Mouse (Mus musculus) CH12.LX (cell line): ENCODE results near the gene Opcml. TPM values are rescaled to one million over a fixed set of nuclear protein-coding genes. Genes with fewer than 3 reads are reported as not detected.

Experiments used
- DNase-seq: peaks from one replicate; pipeline ENCODE4 v3.0.0-alpha.2; 2013; ENCODE audit errors: extremely low read depth
- H3K27ac ChIP-seq: 2 replicates; pipeline ENCODE4 v1.5.1; 2012; ENCODE audit warnings: low read depth, mild to moderate bottlenecking, control low read depth, moderate library complexity; ENCODE audit not compliant: insufficient read depth
- H3K27me3 ChIP-seq: replicated peaks from 2 replicates; pipeline ENCODE3; 2012; ENCODE audit warnings: inconsistent platforms
- H3K36me3 ChIP-seq, 2 experiments: replicated peaks in 1 of 2; 2 replicates each; pipeline versions ENCODE3 to v1.6.1; 2012; ENCODE audit warnings: inconsistent platforms in 1 of 2, low read length in 1 of 2, mild to moderate bottlenecking in 1 of 2, mixed read lengths in 1 of 2, moderate library complexity in 1 of 2; ENCODE audit not compliant: control insufficient read depth in 1 of 2, insufficient read depth in 1 of 2
- H3K4me1 ChIP-seq, 2 experiments: 2 replicates each; pipeline ENCODE4 v1.6.1; 2012; ENCODE audit warnings: inconsistent platforms in 1 of 2, moderate library complexity in 1 of 2; ENCODE audit not compliant: insufficient read depth in 2 of 2, control insufficient read depth in 1 of 2
- H3K4me2 ChIP-seq: 2 replicates; pipeline ENCODE4 v1.6.1; 2012; ENCODE audit warnings: low read depth, mild to moderate bottlenecking, control low read depth; ENCODE audit not compliant: poor library complexity, insufficient read depth, severe bottlenecking
- H3K4me3 ChIP-seq, 3 experiments: fragments of 150-350 bp in 1 of 3; sonication (generic) in 1 of 3; replicated peaks in 1 of 3; 2 replicates each; pipeline versions ENCODE3 to v1.5.1; 2011 to 2012; ENCODE audit warnings: low read depth in 2 of 3, low read length in 2 of 3, mild to moderate bottlenecking in 2 of 3, moderate library complexity in 2 of 3, control low read depth in 1 of 3, improper control_type of control experiment in 1 of 3, inconsistent platforms in 1 of 3, mixed read lengths in 1 of 3; ENCODE audit not compliant: poor library complexity in 1 of 3
- H3K79me2 ChIP-seq: replicated peaks from 2 replicates; pipeline ENCODE4 v1.6.1; 2012; ENCODE audit warnings: mild to moderate bottlenecking, moderate library complexity; ENCODE audit not compliant: control insufficient read depth, poor library complexity, insufficient read depth, severe bottlenecking; ENCODE audit errors: extremely low read depth
- H3K9ac ChIP-seq: 2 replicates; pipeline ENCODE4 v1.6.1; 2012; ENCODE audit warnings: low read depth, mild to moderate bottlenecking, control low read depth, moderate library complexity; ENCODE audit not compliant: insufficient read depth
- H3K9me3 ChIP-seq: replicated peaks from 2 replicates; pipeline ENCODE3; 2012; ENCODE audit warnings: low read length, inconsistent platforms, mixed read lengths
- BHLHE40 ChIP-seq: IDR thresholded peaks from 2 replicates; pipeline ENCODE4 v1.6.1; 2011; ENCODE audit warnings: mild to moderate bottlenecking, low read depth, low read length, improper control_type of control experiment
- CHD2 ChIP-seq: IDR thresholded peaks from 2 replicates; pipeline ENCODE4 v1.6.1; 2011; ENCODE audit warnings: low read length, improper control_type of control experiment
- E2F4 ChIP-seq: IDR thresholded peaks from 2 replicates; pipeline ENCODE4 v1.6.1; 2011; ENCODE audit warnings: low read depth, low read length, improper control_type of control experiment; ENCODE audit not compliant: insufficient replicate concordance
- EP300 ChIP-seq: IDR thresholded peaks from 2 replicates; pipeline ENCODE4 v1.6.1; 2011; ENCODE audit warnings: low read length, improper control_type of control experiment
- GABPA ChIP-seq: IDR thresholded peaks from 2 replicates; pipeline ENCODE4 v1.6.1; 2012; ENCODE audit warnings: low read depth, low read length, improper control_type of control experiment, inconsistent platforms; ENCODE audit not compliant: insufficient replicate concordance
- HCFC1 ChIP-seq: IDR thresholded peaks from 2 replicates; pipeline ENCODE4 v1.6.1; 2012; ENCODE audit warnings: low read depth, mild to moderate bottlenecking, inconsistent platforms, low read length, improper control_type of control experiment
- IRF4 ChIP-seq: IDR thresholded peaks from 2 replicates; pipeline ENCODE4 v1.6.1; 2014; ENCODE audit warnings: low read depth, mild to moderate bottlenecking, inconsistent platforms, low read length, improper control_type of control experiment
- MAFK ChIP-seq: IDR thresholded peaks from 2 replicates; pipeline ENCODE4 v1.6.1; 2011; ENCODE audit warnings: low read length, improper control_type of control experiment; ENCODE audit not compliant: insufficient replicate concordance
- MYC ChIP-seq: IDR thresholded peaks from 2 replicates; pipeline ENCODE4 v1.6.1; 2011; ENCODE audit warnings: low read depth, mild to moderate bottlenecking, improper control_type of control experiment, low read length
- POLR2AphosphoS2 ChIP-seq: IDR thresholded peaks from 2 replicates; pipeline ENCODE4 v1.6.1; 2011; ENCODE audit warnings: low read depth, low read length, improper control_type of control experiment
- RCOR1 ChIP-seq: conservative IDR thresholded peaks from 2 replicates; pipeline ENCODE4 v1.6.1; 2012; ENCODE audit warnings: low read depth, mild to moderate bottlenecking, inconsistent platforms, low read length, improper control_type of control experiment
- USF2 ChIP-seq: conservative IDR thresholded peaks from 2 replicates; pipeline ENCODE4 v1.6.1; 2011; ENCODE audit warnings: low read depth, low read length, improper control_type of control experiment
- ZNF384 ChIP-seq: IDR thresholded peaks from 2 replicates; pipeline ENCODE4 v1.6.1; 2012; ENCODE audit warnings: low read depth, low read length, improper control_type of control experiment, inconsistent platforms
- dilution Hi-C: fragments of 300-500 bp; cut with MboI; formaldehyde crosslinking; loops from 2 replicates; pipeline ENCODE4 v1.14.3; 2020; ENCODE audit warnings: low sequenced_read_pairs; ENCODE audit not compliant: extremely low pct_unique_long_range_greater_than_20kb, extremely low pct_ligation_motif_present
- in situ Hi-C: fragments of 300-500 bp; cut with MboI; formaldehyde crosslinking; loops from 3 replicates; pipeline ENCODE4 v1.14.3; 2019; ENCODE audit warnings: low sequenced_read_pairs, low pct_ligation_motif_present, low pct_unique_long_range_greater_than_20kb, mixed read lengths
- polyA plus RNA-seq: library from polyadenylated mRNA; unstranded; fragments of >175 nt; gene quantifications from 2 replicates; pipeline ENCODE4 v1.2.1, GENCODE M21; 2012; ENCODE audit warnings: low read depth; ENCODE audit not compliant: insufficient read length
- total RNA-seq, 2 experiments: library from RNA; depleted of rRNA; stranded (reverse); fragments of 300-350 nt in 1 of 2; fragments of >200 nt in 1 of 2; gene quantifications; 2 replicates each; pipeline ENCODE4 v1.2.3; 2012 to 2014

The Opcml gene
- total and polyA plus RNA-seq, 3 experiments = 0.34 to 0.60 TPM; not detected in 1

GRCm38 (mm10) chr9:28211877-28212276 lies 421.3 kb downstream of the Opcml start:
- Histone ChIP-seq H3K4me3 (no peak overlapping the region), H3K4me1 (no peaks in the 10 kb centered on the region), H3K79me2 (no peaks in the 10 kb centered on the region), H3K27me3 (no peaks in the 10 kb centered on the region), H3K9ac (no peak overlapping the region), H3K9me3 (peaks cover 18% of the 10 kb centered on the region), H3K36me3 (no peaks in the 10 kb centered on the region), H3K27ac (no peak overlapping the region), H3K4me2 (no peak overlapping the region)
- in situ Hi-C loops (no loop called here), dilution Hi-C loops (no loop called here)
- TF ChIP-seq E2F4 (no peak), USF2 (no peak), HCFC1 (no peak)
- no peak for DNase-seq

GRCm38 (mm10) chr9:28213893-28214292 lies 423.3 kb downstream of the Opcml start:
- H3K9ac ChIP-seq = no peak overlapping the region
- TF ChIP-seq HCFC1 (no peak), MAFK (no peak), GABPA (no peak), ZNF384 (no peak), POLR2AphosphoS2 (no peak)
- TF ChIP-seq, all 38 proteins: peak for 0
- Histone ChIP-seq H3K36me3 (no peaks in the 10 kb centered on the region), H3K4me3 (no peak overlapping the region), H3K4me1 (no peaks in the 10 kb centered on the region), H3K4me2 (no peak overlapping the region), H3K27me3 (no peaks in the 10 kb centered on the region), H3K27ac (no peak overlapping the region), H3K79me2 (no peaks in the 10 kb centered on the region), H3K9me3 (peaks cover 13% of the 10 kb centered on the region)
- dilution Hi-C loops = no loop called here
- no peak for DNase-seq
- in situ Hi-C loops = no loop called here

GRCm38 (mm10) chr9:28218026-28218646 lies 427.6 kb downstream of the Opcml start:
- in situ Hi-C loops (no loop called here), dilution Hi-C loops (no loop called here)
- no peaks in the 10 kb centered on the region for H3K4me1 ChIP-seq
- no peaks in the 10 kb centered on the region for H3K27me3 ChIP-seq
- DNase-seq = no peak
- H3K79me2 ChIP-seq = no peaks in the 10 kb centered on the region
- peaks cover 12% of the 10 kb centered on the region for H3K9me3 ChIP-seq
- H3K4me2 ChIP-seq = no peak overlapping the region
- H3K9ac ChIP-seq = no peak overlapping the region
- H3K4me3 ChIP-seq = no peak overlapping the region
- TF ChIP-seq CHD2 (no peak), BHLHE40 (no peak), MYC (no peak), IRF4 (no peak), EP300 (no peak), RCOR1 (no peak)
- no peak overlapping the region for H3K27ac ChIP-seq
- no peaks in the 10 kb centered on the region for H3K36me3 ChIP-seq
